Mouse (Mus musculus): ENCODE results near the gene Zfp600. TPM values are rescaled to one million over a fixed set of nuclear protein-coding genes. Genes with fewer than 3 reads are reported as not detected.
A peak's percentile ranks its signal among the peaks of the same experiment; 100 is the strongest.
"Not testable (repeated sequence)": the region's sequence is repeated elsewhere in the genome, so short reads cannot be mapped to it uniquely, and the experiment has no call there.

Zfp600 gene
- not detected in 2 replicates for polyA plus RNA-seq (2015; fragmentation: Nextera tagmentation; extraction: Ambion mirVana)

- H3K27me3 ChIP-seq; ATAC-seq (replicated peaks); H3K4me3 ChIP-seq; H3K9ac ChIP-seq (replicated peaks); H3K9me3 ChIP-seq; H3K4me1 ChIP-seq; H3K27ac ChIP-seq (replicated peaks); H3K36me3 ChIP-seq; H3K4me2 ChIP-seq (replicated peaks): not testable (repeated sequence)
- no CpG with 5 or more reads among the region's 6 CpGs for WGBS
These were observed at the start of gene Zfp600 for GRCm38 (mm10) chr4:146156524-146156923. Gene Zfp600 (plus strand): TSS chr4:146156824.

- WGBS, result 85% methylated on average over 4 of the region's 4 CpGs
- H3K27ac ChIP-seq (replicated peaks); H3K4me3 ChIP-seq; ATAC-seq (replicated peaks); H3K9ac ChIP-seq (replicated peaks); H3K27me3 ChIP-seq; H3K36me3 ChIP-seq; H3K4me2 ChIP-seq (replicated peaks); H3K4me1 ChIP-seq: not testable (repeated sequence)
- H3K9me3 ChIP-seq, result peaks cover 14% of the 10 kb centered on the region
These were observed 6.3 kb downstream of the Zfp600 start for GRCm38 (mm10) chr4:146162893-146163292.

GRCm38 (mm10) chr4:146167202-146167832 is 10.7 kb downstream of the Zfp600 start:
- H3K27me3 ChIP-seq; ATAC-seq (replicated peaks); H3K4me1 ChIP-seq; H3K4me3 ChIP-seq; H3K36me3 ChIP-seq; H3K9ac ChIP-seq (replicated peaks); H3K4me2 ChIP-seq (replicated peaks); H3K27ac ChIP-seq (replicated peaks): not testable (repeated sequence)
- H3K9me3 ChIP-seq, result peaks cover 20% of the 10 kb centered on the region
- WGBS, result 81% methylated on average over 3 of the region's 3 CpGs

GRCm38 (mm10) chr4:146167879-146168532 is 11.4 kb downstream of the Zfp600 start:
- H3K9ac ChIP-seq (replicated peaks); H3K36me3 ChIP-seq; H3K27me3 ChIP-seq; H3K4me2 ChIP-seq (replicated peaks); H3K4me1 ChIP-seq; H3K4me3 ChIP-seq; H3K27ac ChIP-seq (replicated peaks): not testable (repeated sequence)
- 81% methylated on average over 10 of the region's 10 CpGs for WGBS
- peaks cover 20% of the 10 kb centered on the region for H3K9me3 ChIP-seq
- ATAC-seq (replicated peaks), result peak; percentile 58; the same call in 1 of the 2 replicates

GRCm38 (mm10) chr4:146168730-146169215 is 12.1 kb downstream of the Zfp600 start:
- H3K9me3 ChIP-seq, result peaks cover 24% of the 10 kb centered on the region
- not testable (repeated sequence) for H3K4me1 ChIP-seq; H3K36me3 ChIP-seq; H3K4me2 ChIP-seq (replicated peaks); H3K27ac ChIP-seq (replicated peaks); H3K9ac ChIP-seq (replicated peaks); H3K4me3 ChIP-seq; H3K27me3 ChIP-seq
- no CpG with 5 or more reads among the region's 2 CpGs for WGBS
- peak; percentile 57 for ATAC-seq (replicated peaks)

- not testable (repeated sequence) for H3K9ac ChIP-seq (replicated peaks); H3K36me3 ChIP-seq; H3K4me2 ChIP-seq (replicated peaks); H3K4me1 ChIP-seq; H3K27ac ChIP-seq (replicated peaks); H3K27me3 ChIP-seq; H3K4me3 ChIP-seq
- WGBS, result 63% methylated on average over 4 of the region's 4 CpGs
- H3K9me3 ChIP-seq, result peaks cover 14% of the 10 kb centered on the region
- ATAC-seq (replicated peaks), result peak; percentile 66; the same call in 1 of the 2 replicates
These were observed 17.0 kb downstream of the Zfp600 start for GRCm38 (mm10) chr4:146173378-146174226.

GRCm38 (mm10) chr4:146204357-146204756 is 47.7 kb downstream of the Zfp600 start:
- not testable (repeated sequence) for H3K9ac ChIP-seq (replicated peaks); H3K27me3 ChIP-seq; H3K9me3 ChIP-seq; H3K4me3 ChIP-seq; H3K4me1 ChIP-seq; H3K27ac ChIP-seq (replicated peaks); H3K36me3 ChIP-seq; ATAC-seq (replicated peaks); H3K4me2 ChIP-seq (replicated peaks)
- WGBS, result 96% methylated on average over 2 of the region's 2 CpGs

GRCm38 (mm10) chr4:146239252-146240244 is 82.9 kb downstream of the Zfp600 start:
- not testable (repeated sequence) for H3K9me3 ChIP-seq; H3K27ac ChIP-seq (replicated peaks); H3K4me1 ChIP-seq; H3K4me2 ChIP-seq (replicated peaks); H3K36me3 ChIP-seq; H3K4me3 ChIP-seq; H3K27me3 ChIP-seq; H3K9ac ChIP-seq (replicated peaks)
- WGBS, result 5% methylated on average over 32 of the region's 113 CpGs
- ATAC-seq (replicated peaks), result peak; percentile 60; the same call in 1 of the 2 replicates

GRCm38 (mm10) chr4:146242119-146242518 is 85.5 kb downstream of the Zfp600 start:
- not testable (repeated sequence) for ATAC-seq (replicated peaks); H3K4me1 ChIP-seq; H3K9ac ChIP-seq (replicated peaks); H3K27ac ChIP-seq (replicated peaks); H3K4me3 ChIP-seq; H3K27me3 ChIP-seq; H3K36me3 ChIP-seq; H3K9me3 ChIP-seq; H3K4me2 ChIP-seq (replicated peaks)
- WGBS, result 69% methylated on average over 5 of the region's 5 CpGs

Measured in forebrain, embryonic 15.5 days (tissue).